Mouse (Mus musculus): ENCODE results near the gene App. TPM values are rescaled to one million over a fixed set of nuclear protein-coding genes. Genes with fewer than 3 reads are reported as not detected.
A peak's percentile ranks its signal among the peaks of the same experiment; 100 is the strongest.

Gene App
- total RNA-seq, 2 experiments from 2014 or later, result 320 to 335 TPM

DNA sequence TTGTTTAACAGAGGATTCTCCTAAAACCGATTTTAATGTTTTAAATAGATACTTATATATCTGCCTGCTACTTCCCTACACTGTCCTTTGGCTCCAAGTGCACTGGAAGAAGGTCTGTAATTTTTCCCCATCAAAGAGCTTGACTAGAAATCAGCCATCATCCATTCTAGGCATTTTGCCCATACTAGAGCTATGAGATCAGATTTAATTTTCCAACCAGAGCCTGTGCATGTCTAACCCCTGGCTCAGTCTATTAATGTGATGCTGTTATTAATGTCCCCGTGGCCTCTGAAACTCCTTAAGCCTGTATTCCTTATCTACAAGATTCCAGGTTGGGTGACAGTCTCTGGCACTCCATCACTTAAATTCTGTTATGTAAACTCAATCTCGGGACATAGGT, 190.1 kb downstream of the App start:
- no peak for DNase-seq (ENCODE audit: low spot score in 2 of 2)

DNA sequence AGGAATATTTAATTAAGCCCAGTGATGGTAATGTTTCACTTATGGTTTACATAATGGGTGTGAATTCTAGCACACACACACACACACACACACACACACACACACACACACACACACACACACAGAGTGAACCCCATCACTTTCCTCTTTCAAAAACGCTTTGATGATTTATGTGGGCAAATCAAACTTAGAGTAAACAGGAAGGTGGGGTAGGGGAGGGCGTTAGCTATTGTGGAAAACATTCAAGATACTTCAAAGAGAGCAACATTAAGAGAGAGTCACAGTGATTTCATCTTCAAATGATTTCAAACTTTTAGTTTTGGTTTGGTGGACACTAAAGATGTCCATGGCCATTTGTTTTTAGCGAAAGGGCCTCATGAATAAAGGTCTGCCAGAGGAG, 191.0 kb downstream of the App start:
- no peak for DNase-seq (ENCODE audit: low spot score in 2 of 2)

- no peak for DNase-seq (ENCODE audit: low spot score in 2 of 2)
These were observed 195.0 kb downstream of the App start for GRCm38 (mm10) chr16:84978589-84978988.

GRCm38 (mm10) chr16:84974176-84974518, 199.4 kb downstream of the App start:
- no peak for DNase-seq (ENCODE audit: low spot score in 2 of 2)

- DNase-seq (ENCODE audit: low spot score in 2 of 2), result no peak
These were observed 200.0 kb downstream of the App start for GRCm38 (mm10) chr16:84973446-84974175.

GRCm38 (mm10) chr16:84971535-84972330, 201.8 kb downstream of the App start:
- DNase-seq (ENCODE audit: low spot score in 2 of 2), result no peak

GRCm38 (mm10) chr16:84969026-84969425, 204.5 kb downstream of the App start:
- DNase-seq (ENCODE audit: low spot score in 2 of 2), result no peak

DNA sequence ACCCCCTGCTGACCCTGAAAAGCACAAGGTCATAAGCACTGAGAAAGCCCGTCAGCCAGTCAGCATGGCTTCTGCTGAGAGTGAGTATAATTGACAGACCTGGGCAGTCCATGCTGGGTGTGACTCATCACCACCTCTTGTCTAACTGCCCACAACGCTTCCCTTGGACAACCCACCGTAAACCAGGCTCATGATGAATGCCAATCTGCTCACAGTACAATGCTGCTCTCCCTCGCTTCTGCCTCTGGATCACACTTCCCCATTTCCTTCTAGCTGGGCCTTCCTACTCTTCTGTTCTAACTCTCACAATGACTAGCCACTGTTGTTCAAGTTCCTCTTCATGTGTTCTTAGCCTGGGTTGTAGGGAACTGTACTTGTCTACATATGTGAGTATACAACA, 206.6 kb downstream of the App start:
- no peak for DNase-seq (ENCODE audit: low spot score in 2 of 2)

GRCm38 (mm10) chr16:84966096-84966495, 207.5 kb downstream of the App start:
- no peak for DNase-seq (ENCODE audit: low spot score in 2 of 2)

GRCm38 (mm10) chr16:84963960-84964359, 209.6 kb downstream of the App start:
- no peak for DNase-seq (ENCODE audit: low spot score in 2 of 2)

DNA sequence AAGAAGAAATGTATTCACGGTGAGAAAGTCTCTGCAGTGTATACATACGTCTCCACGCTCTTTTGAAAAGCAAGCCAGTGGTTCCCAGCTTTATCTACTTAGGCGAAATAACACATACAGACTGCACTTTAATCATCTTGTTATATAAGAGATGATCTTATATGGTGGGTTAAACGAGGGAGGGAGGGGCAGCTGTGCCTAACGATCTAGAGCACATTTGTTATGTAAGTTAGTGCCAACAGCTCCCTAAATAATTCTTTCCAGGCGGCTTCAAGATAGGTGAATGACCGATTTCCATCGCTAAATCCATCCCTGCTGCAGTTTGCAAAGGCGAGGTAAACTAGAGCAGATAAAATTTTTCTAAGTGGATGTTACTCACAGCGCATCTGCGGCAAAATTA, 210.0 kb downstream of the App start:
- no peak for DNase-seq (ENCODE audit: low spot score in 2 of 2)

GRCm38 (mm10) chr16:84957253-84957652, 216.3 kb downstream of the App start:
- DNase-seq (ENCODE audit: low spot score in 2 of 2), result no peak

GRCm38 (mm10) chr16:84956690-84957089, 216.9 kb downstream of the App start:
- DNase-seq (ENCODE audit: low spot score in 2 of 2), result no peak

GRCm38 (mm10) chr16:84955840-84956239, 217.7 kb downstream of the App start:
- no peak for DNase-seq (ENCODE audit: low spot score in 2 of 2)

DNA sequence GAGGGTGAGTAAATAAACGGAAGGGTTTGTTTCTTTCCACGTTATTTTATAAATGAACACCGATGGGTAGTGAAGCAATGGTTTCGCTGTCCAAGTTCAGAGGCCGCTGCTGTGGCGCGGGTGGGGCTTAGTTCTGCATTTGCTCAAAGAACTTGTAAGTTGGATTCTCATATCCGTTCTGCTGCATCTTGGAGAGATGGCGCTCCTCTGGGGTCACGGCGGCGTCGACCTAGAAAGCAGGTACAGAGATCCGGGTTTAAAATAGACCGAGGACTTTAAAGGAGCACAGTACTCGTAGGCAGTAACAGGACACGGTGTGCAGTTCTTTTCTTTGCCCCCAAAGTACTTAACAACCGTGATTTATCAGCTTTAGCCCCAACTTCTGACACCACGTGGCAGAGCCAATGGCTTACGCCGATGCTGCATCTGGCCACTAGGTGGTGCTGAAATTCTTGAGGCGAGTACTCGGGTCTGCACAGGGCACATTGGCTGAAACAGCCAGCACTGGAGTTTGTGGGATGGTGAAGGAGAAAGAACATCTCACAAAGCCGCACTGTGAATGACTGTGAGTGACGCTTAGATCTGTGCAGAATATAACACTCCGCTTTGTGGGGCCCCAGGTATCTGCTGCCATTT, 218.2 kb downstream of the App start:
- DNase-seq (ENCODE audit: low spot score in 2 of 2), result peak; percentile 80 to 84

GRCm38 (mm10) chr16:84931024-84931423, 242.5 kb downstream of the App start:
- DNase-seq (ENCODE audit: low spot score in 2 of 2), result no peak

DNA sequence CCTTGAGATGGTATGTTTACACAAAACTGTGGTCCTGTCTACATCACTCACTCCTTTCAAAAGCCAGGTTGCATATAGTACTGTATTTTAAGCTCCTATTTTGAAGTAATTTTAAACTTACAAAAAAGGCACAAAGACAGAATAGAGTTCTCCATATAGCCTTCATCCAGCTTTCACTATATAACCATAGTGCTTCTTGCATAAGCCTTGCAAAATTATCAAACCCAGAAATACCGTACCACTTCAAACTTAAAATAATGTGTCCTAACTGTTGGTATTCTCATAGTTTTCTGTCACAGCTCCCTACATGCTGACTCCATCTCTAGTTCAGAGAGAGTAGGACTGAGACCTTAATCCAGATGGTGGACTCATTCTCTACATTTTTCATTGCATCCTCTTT, 245.7 kb downstream of the App start:
- no peak for DNase-seq (ENCODE audit: low spot score in 2 of 2)

DNA sequence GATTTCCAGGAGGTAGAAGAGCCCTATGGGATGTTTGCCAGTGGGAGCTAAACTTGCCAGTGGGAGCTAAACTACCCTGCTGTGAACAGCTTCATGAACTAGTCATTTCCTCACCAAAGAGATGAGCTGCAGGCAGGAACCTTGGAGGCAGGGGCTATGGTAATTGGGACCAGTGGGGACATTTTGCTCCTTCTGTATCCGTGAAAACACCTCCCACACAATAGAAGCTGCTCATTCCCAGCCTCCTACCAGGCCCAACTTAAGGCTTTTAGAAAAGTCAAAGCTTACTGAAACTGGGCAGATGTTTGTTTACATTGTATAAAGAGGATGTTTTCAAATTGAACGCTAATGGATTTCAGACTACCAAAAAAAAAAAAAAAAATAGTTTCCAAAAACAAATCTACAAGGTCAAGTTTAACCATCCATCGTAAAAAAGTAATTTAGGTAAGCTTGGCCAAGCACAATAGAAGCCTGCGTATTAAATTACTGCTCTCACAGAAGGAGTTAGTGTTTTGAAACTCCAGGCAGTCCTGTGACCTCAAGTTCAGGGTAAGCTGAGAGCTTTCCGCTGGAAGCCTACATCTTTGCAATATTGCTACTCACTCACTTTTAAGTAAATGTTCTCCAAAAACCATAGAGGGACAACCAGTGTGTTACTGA, 253.8 kb downstream of the App start:
- no peak for DNase-seq (ENCODE audit: low spot score in 2 of 2)

- no peak for DNase-seq (ENCODE audit: low spot score in 2 of 2)
These were observed 254.5 kb downstream of the App start for GRCm38 (mm10) chr16:84919087-84919486.

DNA sequence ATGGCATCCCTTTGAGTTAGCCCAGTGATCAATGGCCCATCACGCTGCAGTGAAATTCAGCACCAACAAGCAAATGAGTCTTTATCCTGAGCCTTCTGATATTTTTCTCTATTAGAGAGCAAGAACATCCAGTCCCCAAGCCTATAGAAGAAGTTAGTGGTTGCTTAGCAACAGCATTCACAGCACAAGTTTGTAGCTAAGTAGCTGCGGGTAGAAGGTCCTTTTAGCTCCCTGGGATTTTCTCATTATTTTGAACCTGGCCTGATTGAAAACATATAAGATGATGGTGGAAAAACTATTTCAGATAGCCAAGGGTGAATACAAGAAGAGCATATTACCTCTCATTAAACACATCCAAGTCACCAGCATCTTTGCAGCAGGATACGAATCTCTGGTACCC, 256.8 kb downstream of the App start:
- DNase-seq (ENCODE audit: low spot score in 2 of 2), result no peak

DNA sequence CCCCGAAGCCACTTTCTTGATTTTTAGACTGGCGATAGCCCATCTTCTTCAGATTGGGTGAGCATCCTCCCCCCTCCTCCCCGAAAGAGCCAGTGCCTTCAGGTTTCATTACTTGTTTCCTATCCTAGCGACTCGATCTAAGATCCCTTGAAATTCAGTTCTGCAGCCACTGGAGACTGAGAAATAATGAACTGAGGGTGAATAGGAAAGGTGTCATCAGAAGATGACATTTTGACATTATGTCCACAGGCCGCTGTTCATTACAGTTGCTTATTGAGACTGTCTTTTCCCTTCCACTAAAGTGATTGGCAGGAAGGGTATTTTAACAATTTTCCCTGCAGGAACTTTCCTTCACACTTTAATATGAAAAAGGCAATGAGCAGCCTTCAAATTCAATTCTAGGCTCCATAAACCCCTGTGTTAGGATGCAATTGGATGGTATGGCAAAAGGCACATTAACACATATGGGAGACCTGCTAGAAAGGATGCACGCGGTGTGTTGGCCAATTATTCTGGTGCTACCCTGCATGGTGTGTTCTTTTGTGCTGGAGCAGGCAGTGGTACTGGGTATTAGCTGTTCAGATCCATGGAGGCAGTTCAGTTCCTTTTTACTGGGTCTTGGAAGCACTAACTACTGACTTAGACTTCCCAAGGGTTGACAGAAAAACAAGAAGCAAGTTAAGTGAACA, 261.9 kb downstream of the App start:
- DNase-seq (ENCODE audit: low spot score in 2 of 2), result no peak
